Mouse (Mus musculus) hindbrain, embryonic 15.5 days (tissue): Measurements from ENCODE around the gene Xirp2. TPM values are rescaled to one million over a fixed set of nuclear protein-coding genes. Genes with fewer than 3 reads are reported as not detected.
A peak's percentile ranks its signal among the peaks of the same experiment; 100 is the strongest.

ENCODE experiments used
- ATAC-seq: fragments of 200-750 bp; cut with Nextera tagmentation; 2 replicates; pipeline ENCODE4 v1.8.0; 2017; ENCODE audit warnings: low read depth, moderate number of reproducible peaks, moderate TSS enrichment; ENCODE audit not compliant: low FRiP score
- H3K27ac ChIP-seq: fragments of 300-500 bp; sonication (generic); replicated peaks from 2 replicates; pipeline ENCODE4 v1.5.1; 2015; ENCODE audit warnings: mild to moderate bottlenecking, inconsistent platforms
- H3K27me3 ChIP-seq: fragments of 300-500 bp; sonication (generic); 2 replicates; pipeline ENCODE4 v1.6.1; 2015; ENCODE audit warnings: control low read depth, inconsistent platforms
- H3K36me3 ChIP-seq: fragments of 300-500 bp; sonication (generic); 2 replicates; pipeline ENCODE4 v1.6.1; 2015; ENCODE audit warnings: control low read depth, inconsistent platforms
- H3K4me1 ChIP-seq: fragments of 300-500 bp; sonication (generic); replicated peaks from 2 replicates; pipeline ENCODE4 v1.6.1; 2015; ENCODE audit warnings: control low read depth, inconsistent platforms
- H3K4me2 ChIP-seq: fragments of 300-500 bp; sonication (generic); 2 replicates; pipeline ENCODE4 v1.6.1; 2015; ENCODE audit warnings: moderate library complexity, mild to moderate bottlenecking, inconsistent platforms
- H3K4me3 ChIP-seq: fragments of 300-500 bp; sonication (generic); 2 replicates; pipeline ENCODE4 v1.5.1; 2015; ENCODE audit warnings: mild to moderate bottlenecking, inconsistent platforms
- H3K9ac ChIP-seq: fragments of 300-500 bp; sonication (generic); 2 replicates; pipeline ENCODE4 v1.6.1; 2015; ENCODE audit warnings: inconsistent platforms
- H3K9me3 ChIP-seq: fragments of 300-500 bp; sonication (generic); 2 replicates; pipeline ENCODE4 v1.6.1; 2016; ENCODE audit warnings: control low read depth, inconsistent platforms
- WGBS: fragments of 180-500 bp; shearing (Covaris S2); methylation state at CpG from one replicate; pipeline ENCODE4 v1.1.7; 2015; 5-methylcytosine and 5-hydroxymethylcytosine counted together
- polyA plus RNA-seq: library from polyadenylated mRNA; unstranded; fragments of >200 nt; fragmentation: Nextera tagmentation; extraction: Ambion mirVana; gene quantifications from 2 replicates; pipeline ENCODE4 v1.2.1, GENCODE M21; 2015

Gene Xirp2
- polyA plus RNA-seq, 1 experiment from 2014 or later = not detected

GRCm38 (mm10) chr2:67486721-67487120, 40.9 kb downstream of the Xirp2 start:
- Histone ChIP-seq H3K27ac (no peak overlapping the region), H3K4me3 (no peak overlapping the region), H3K9me3 (no peaks in the 10 kb centered on the region), H3K27me3 (no peaks in the 10 kb centered on the region), H3K9ac (no peak overlapping the region), H3K4me2 (no peak overlapping the region), H3K36me3 (no peaks in the 10 kb centered on the region), H3K4me1 (0 out of 2 replicates have a peak, but pooled peaks cover 6% of the 10 kb centered on the region)
- ATAC-seq = no peak
- WGBS = 74% methylated on average over 6 of the region's 6 CpGs

DNA sequence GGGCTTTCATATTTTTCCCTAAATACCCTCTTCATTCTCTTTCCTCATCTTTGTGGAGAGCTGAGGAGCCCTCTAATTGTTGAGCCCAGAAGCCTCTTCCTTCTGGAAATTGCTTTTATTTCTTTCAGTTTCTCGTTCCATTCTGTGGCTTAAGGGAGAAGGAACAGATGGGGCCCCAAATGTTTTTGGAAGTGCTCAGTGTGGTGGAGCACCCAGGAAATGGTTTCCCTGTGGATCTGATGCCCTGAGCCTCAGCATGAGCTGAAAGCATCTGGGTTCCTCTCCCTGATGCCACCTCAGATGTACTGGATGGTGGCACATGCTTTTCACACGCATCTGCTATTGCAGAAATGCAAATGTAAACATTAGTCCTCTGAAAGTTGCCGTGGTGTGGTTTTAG, 41.4 kb downstream of the Xirp2 start:
- Histone ChIP-seq H3K9ac (no peak overlapping the region), H3K36me3 (no peaks in the 10 kb centered on the region), H3K9me3 (no peaks in the 10 kb centered on the region), H3K27ac (no peak overlapping the region), H3K4me2 (no peak overlapping the region), H3K4me3 (no peak overlapping the region), H3K27me3 (no peaks in the 10 kb centered on the region), H3K4me1 (0 out of 2 replicates have a peak, but pooled peaks cover 6% of the 10 kb centered on the region)
- WGBS = 67% methylated on average over 3 of the region's 3 CpGs
- no peak for ATAC-seq

GRCm38 (mm10) chr2:67488465-67489127, 42.8 kb downstream of the Xirp2 start:
- H3K4me1 ChIP-seq = 0 out of 2 replicates have a peak, but pooled peaks cover 6% of the 10 kb centered on the region
- no peaks in the 10 kb centered on the region for H3K9me3 ChIP-seq
- no peak overlapping the region for H3K4me3 ChIP-seq
- no peak overlapping the region for H3K9ac ChIP-seq
- H3K36me3 ChIP-seq = no peaks in the 10 kb centered on the region
- WGBS = 23% methylated on average over 11 of the region's 11 CpGs
- no peak for ATAC-seq
- no peaks in the 10 kb centered on the region for H3K27me3 ChIP-seq
- 0 out of 2 replicates have a peak overlapping the region, but pooled peaks have one; percentile 1 for H3K4me2 ChIP-seq
- H3K27ac ChIP-seq = no peak overlapping the region

DNA sequence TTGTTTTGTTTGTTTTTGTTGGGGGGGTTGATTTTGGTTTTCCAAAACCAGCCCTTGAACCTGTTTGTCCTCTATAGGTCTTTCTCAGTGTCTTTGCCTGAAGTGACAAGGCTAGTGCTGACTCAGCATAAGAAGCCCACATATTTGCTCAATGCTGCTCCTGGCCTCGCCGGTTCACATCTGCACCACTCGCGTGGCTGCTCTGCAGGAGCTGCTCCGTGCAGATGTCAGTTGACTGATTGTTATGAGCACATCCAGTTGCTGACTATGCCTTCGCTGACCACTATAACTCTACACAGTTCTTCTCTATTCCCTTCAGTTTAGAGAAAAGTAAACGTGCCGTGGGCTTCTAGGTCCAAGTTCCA, 43.3 kb downstream of the Xirp2 start:
- H3K27me3 ChIP-seq = no peaks in the 10 kb centered on the region
- H3K9ac ChIP-seq = no peak overlapping the region
- H3K4me1 ChIP-seq = 0 out of 2 replicates have a peak, but pooled peaks cover 6% of the 10 kb centered on the region
- H3K4me2 ChIP-seq = no peak overlapping the region
- peak; percentile 34; the same call in 1 of the 2 replicates for ATAC-seq
- 28% methylated on average over 8 of the region's 8 CpGs for WGBS
- H3K27ac ChIP-seq = no peak overlapping the region
- H3K36me3 ChIP-seq = no peaks in the 10 kb centered on the region
- no peaks in the 10 kb centered on the region for H3K9me3 ChIP-seq
- no peak overlapping the region for H3K4me3 ChIP-seq

GRCm38 (mm10) chr2:67505457-67505856, 59.7 kb downstream of the Xirp2 start:
- H3K27ac ChIP-seq = no peak overlapping the region
- no peaks in the 10 kb centered on the region for H3K9me3 ChIP-seq
- H3K4me3 ChIP-seq = no peak overlapping the region
- no peaks in the 10 kb centered on the region for H3K27me3 ChIP-seq
- ATAC-seq = no peak
- 74% methylated on average over 2 of the region's 2 CpGs for WGBS
- no peak overlapping the region for H3K9ac ChIP-seq
- no peaks in the 10 kb centered on the region for H3K4me1 ChIP-seq
- no peak overlapping the region for H3K4me2 ChIP-seq
- no peaks in the 10 kb centered on the region for H3K36me3 ChIP-seq

DNA sequence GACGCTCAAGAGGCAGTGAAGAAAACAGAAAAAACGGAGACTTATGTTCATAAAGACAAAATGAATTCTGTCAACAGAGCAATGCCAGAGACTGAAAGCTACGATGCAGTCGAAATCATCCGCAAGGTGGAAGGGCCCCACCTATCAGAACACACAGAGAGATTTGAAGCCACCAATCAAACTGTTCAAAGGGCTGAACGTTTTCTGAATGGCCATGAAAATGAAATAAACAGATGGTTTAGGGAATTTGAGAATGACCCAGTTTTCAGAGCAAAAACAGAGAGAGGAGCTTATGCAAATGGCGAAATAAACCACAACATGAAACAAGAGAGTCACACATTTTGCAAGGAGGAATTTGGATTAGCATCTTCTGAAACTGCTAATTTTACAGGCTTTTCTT, 70.6 kb downstream of the Xirp2 start:
- Histone ChIP-seq H3K4me3 (no peak overlapping the region), H3K27me3 (no peaks in the 10 kb centered on the region), H3K27ac (no peak overlapping the region), H3K4me2 (no peak overlapping the region), H3K9ac (no peak overlapping the region), H3K4me1 (no peaks in the 10 kb centered on the region), H3K9me3 (no peaks in the 10 kb centered on the region), H3K36me3 (no peaks in the 10 kb centered on the region)
- ATAC-seq = no peak
- WGBS = 91% methylated on average over 7 of the region's 7 CpGs

- Histone ChIP-seq H3K4me3 (no peak overlapping the region), H3K9ac (no peak overlapping the region), H3K4me1 (no peaks in the 10 kb centered on the region), H3K4me2 (no peak overlapping the region), H3K9me3 (no peaks in the 10 kb centered on the region), H3K36me3 (no peaks in the 10 kb centered on the region), H3K27me3 (no peaks in the 10 kb centered on the region), H3K27ac (no peak overlapping the region)
- WGBS = 95% methylated on average over 2 of the region's 2 CpGs
- ATAC-seq = no peak
Observed at GRCm38 (mm10) chr2:67535347-67535746, 89.5 kb downstream of the Xirp2 start.

- ATAC-seq = no peak
- no peak overlapping the region for H3K9ac ChIP-seq
- WGBS = 83% methylated on average over 6 of the region's 6 CpGs
Observed at GRCm38 (mm10) chr2:67539426-67539825, 93.6 kb downstream of the Xirp2 start.

DNA sequence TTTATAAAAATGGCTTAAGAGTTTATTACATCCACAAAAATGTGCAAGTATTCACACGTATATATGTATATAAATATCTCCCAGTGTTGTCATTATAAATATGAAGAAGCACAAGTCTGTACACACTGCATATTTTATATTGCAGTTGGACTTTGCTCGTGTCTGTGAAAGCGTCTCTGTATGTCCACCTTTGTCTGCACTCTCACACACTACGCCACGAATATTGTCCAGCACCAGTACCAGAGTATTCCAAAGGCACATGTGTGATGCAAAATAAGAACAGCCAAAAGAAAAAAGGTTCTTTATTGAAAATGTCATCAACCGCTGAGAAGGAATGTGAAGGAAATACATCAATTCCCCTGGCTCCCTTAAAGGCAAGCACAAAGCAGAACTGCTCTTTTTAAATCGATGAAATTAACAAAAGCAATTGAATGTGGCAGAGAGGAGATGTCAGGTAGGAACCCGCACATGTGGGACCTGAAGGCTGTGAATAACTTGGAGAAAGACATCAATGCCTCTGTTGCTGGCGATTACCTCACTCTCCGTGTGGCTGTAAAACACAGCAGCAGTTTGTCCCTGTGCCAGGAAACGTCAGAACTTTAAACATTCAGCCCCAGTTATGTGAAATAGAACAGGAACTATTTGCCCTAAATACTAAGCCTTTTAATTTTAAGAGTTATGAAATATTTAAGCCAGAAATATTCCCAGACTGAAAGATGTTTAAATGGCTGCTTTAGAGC, 96.3 kb downstream of the Xirp2 start:
- Histone ChIP-seq H3K36me3 (no peaks in the 10 kb centered on the region), H3K9me3 (no peaks in the 10 kb centered on the region), H3K4me3 (no peak overlapping the region), H3K4me2 (peak overlapping the region; percentile 39), H3K4me1 (peaks cover 6% of the 10 kb centered on the region; the same call in 1 of the 2 replicates), H3K9ac (no peak overlapping the region), H3K27ac (no peak overlapping the region), H3K27me3 (no peaks in the 10 kb centered on the region)
- ATAC-seq = no peak
- WGBS = 35% methylated on average over 11 of the region's 11 CpGs

More at GRCm38 (mm10) chr2:67539426-67539825, 93.6 kb downstream of the Xirp2 start:
- Histone ChIP-seq H3K9me3 (no peaks in the 10 kb centered on the region), H3K27me3 (no peaks in the 10 kb centered on the region), H3K4me3 (no peak overlapping the region), H3K4me2 (no peak overlapping the region), H3K4me1 (peaks cover 6% of the 10 kb centered on the region; the same call in 1 of the 2 replicates), H3K36me3 (no peaks in the 10 kb centered on the region), H3K27ac (no peak overlapping the region)

- WGBS = 72% methylated on average over 8 of the region's 8 CpGs
- H3K4me1 ChIP-seq = peaks cover 6% of the 10 kb centered on the region; the same call in 1 of the 2 replicates
- H3K4me3 ChIP-seq = no peak overlapping the region
- ATAC-seq = no peak
- no peak overlapping the region for H3K4me2 ChIP-seq
- no peak overlapping the region for H3K9ac ChIP-seq
- no peaks in the 10 kb centered on the region for H3K27me3 ChIP-seq
- no peaks in the 10 kb centered on the region for H3K9me3 ChIP-seq
- H3K36me3 ChIP-seq = no peaks in the 10 kb centered on the region
- no peak overlapping the region for H3K27ac ChIP-seq
Observed at GRCm38 (mm10) chr2:67544426-67544825, 98.6 kb downstream of the Xirp2 start.

DNA sequence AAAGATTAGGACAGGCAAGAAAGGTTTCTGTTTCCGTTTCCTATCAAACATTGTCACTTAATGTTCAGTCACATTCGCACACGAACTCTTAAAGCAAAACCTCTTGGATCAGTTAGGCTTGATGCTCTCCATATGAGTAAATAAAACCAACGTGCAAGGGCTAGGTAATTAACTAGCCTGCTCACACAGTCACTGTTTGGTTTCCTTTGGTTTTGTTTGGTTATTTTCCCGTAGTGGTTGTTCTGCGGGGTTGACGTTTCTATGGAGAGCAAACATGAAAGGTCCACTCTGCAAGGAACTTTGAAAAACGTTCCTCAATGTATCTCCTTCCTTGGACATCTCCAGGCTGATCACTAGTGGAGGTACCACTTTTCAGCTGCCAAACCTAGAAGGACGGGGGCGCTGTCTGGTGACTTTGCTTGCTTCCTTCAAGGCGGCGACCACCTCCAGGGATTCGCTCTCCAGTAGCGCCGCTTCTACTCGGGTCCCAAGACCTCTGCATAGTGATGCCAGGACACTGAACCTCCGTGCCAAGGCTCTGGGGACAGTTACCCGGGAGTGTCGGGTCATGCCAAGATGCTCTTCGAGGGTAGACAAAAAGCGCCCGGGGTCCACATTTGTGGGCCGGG, 119.2 kb downstream of the Xirp2 start:
- H3K27me3 ChIP-seq = no peaks in the 10 kb centered on the region
- H3K9ac ChIP-seq = peak overlapping the region; percentile 90
- peak overlapping the region; percentile 56 for H3K4me3 ChIP-seq
- ATAC-seq = peak; percentile 87
- H3K4me1 ChIP-seq = peaks cover 9% of the 10 kb centered on the region
- peak overlapping the region; percentile 99 for H3K27ac ChIP-seq
- no peaks in the 10 kb centered on the region for H3K36me3 ChIP-seq
- H3K9me3 ChIP-seq = no peaks in the 10 kb centered on the region
- peak overlapping the region; percentile 93 for H3K4me2 ChIP-seq
- WGBS = 2% methylated on average over 23 of the region's 23 CpGs
